Mouse (Mus musculus) brain, embryonic 18.5 days (tissue): ENCODE results near the gene Gm8797.
A peak's percentile ranks its signal among the peaks of the same experiment; 100 is the strongest.
"Not testable (repeated sequence)": the region's sequence is repeated elsewhere in the genome, so short reads cannot be mapped to it uniquely, and the experiment has no call there.

ENCODE experiments used
- DNase-seq: peaks from one replicate; pipeline ENCODE4 v3.0.0-alpha.2; 2012; ENCODE audit warnings: low read depth, low spot score

Gene Gm8797

DNA sequence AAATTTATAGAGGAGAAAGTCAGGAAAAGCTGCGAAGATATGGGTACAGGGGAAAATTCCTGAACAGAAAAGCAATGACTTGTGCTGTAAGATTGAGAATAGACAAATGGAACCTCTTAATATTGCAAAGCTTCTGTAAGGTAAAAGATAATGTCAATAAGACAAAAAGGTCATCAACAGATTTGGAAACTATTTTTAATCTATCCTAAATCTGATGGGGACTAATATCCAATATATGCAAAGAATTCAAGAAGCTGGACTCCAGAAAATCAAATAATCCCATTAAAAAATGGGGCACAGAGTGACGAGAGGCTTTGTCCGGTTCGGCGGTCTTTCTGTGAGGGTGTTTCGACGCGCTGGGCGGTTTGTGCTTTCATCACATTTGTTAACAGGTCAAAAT lies at the start of gene Gm8797:
Gm8797 (plus strand) TSS at position 301 of the 400 bp plus-strand sequence.
- DNase-seq = not testable (repeated sequence)

DNA sequence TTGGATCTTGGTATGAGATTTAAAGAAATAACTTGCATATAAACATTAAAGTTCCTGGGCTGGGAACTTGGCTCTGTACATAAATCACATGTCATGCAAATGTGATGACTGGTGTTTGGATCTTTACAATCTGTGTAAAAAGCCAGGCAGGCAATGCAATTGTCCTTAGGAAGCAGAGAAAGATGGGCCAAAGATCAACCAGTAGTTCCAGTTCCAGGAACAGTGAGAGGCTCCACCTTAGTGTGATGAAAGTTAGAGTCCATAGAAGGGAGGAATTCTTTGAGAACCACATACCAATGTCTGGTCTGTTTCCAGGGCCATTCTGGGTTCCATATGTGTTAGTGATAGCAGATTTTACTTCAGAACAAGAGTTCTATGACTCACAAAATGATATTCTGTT lies 36.1 kb upstream of the Gm8797 start:
- DNase-seq = no peak

- DNase-seq = no peak
Measured at GRCm38 (mm10) chr3:5732931-5733330, 17.7 kb upstream of the Gm8797 start.

DNA sequence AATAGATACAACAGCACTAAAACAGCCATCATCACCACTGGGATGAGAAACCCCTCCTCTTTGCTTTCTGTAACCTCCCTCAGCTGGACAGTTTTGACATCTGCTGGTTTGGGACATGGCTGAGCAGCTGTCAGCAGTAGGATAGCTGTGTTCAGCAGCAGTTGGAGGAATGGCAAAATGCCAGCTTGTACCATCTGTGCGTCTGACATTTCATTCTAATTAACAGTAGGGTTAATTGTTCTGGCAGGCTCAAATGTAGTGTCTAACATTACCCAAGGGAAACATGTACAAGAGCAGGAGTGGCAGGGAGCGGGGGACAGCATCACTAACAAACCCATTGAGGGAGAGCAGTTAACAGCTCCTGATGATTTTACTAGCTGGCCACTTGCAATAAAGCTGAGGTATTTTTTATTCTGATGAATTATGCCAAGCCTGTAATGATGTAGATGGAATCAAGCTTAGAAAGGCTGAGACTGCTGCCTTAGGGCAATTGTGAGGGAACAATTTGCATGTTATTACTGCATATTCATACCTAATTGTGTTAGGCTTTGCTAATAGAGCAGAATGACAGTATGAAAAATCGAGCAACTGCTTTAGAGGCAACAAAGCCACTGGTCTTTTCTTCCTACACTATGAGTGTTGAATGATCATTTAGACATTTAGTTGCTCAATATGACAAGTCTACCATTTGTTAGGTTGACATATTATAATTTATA lies 4.3 kb downstream of the Gm8797 start:
- peak; percentile 77 for DNase-seq

- no peak for DNase-seq
Measured at GRCm38 (mm10) chr3:5766256-5766655, 15.7 kb downstream of the Gm8797 start.

- DNase-seq = no peak
Measured at GRCm38 (mm10) chr3:5776894-5777293, 26.3 kb downstream of the Gm8797 start.
